ENCODE assay signal across 12 mouse cellular contexts in genomic region chr2:124905076-124905475, GRCm38 (mm10).
A peak's percentile ranks its signal among the peaks of the same experiment; 100 is the strongest.
DNase-seq lines count a peak whose midpoint lies in the region; ATAC-seq and TF ChIP-seq lines count a peak whose summit lies in the region.
"Had no signal": no experiment of that assay in that cellular context is flagged by ENCODE, and none has a peak within 500 bp of the region (broad histone marks: within the 10 kb centered on the region; RNA-seq: fewer than 3 reads in every experiment).

No protein-coding gene starts in this region.

- no peak overlapping the region for H3K27ac ChIP-seq in heart, adult 2 months
- H3K27ac ChIP-seq in heart, embryonic 10.5 days, result no peak overlapping the region
- H3K27ac ChIP-seq in spleen, adult 2 months (ENCODE audit: insufficient read depth, low read length), result no peak overlapping the region
- H3K27ac ChIP-seq in stomach, postnatal 0 days (replicated peaks), result no peak overlapping the region
- no peak overlapping the region for H3K27ac ChIP-seq in liver, embryonic 11.5 days (ENCODE audit: low read depth, low read length)
- H3K27ac ChIP-seq: embryonic facial prominence, embryonic 10.5 days; forebrain, embryonic 15.5 days; macrophage had no signal

- intact Hi-C loops in heart, adult 2 months (cut with DNase I), result loop anchor here (1.0 kb wide), 1 partner anchor 300 kb away; no protein-coding TSS in a partner anchor

- TF ChIP-seq EP300 in heart, adult 2 months (IDR thresholded peaks at IDR 0.05; ENCODE audit: insufficient read depth, low read depth, low read length), result no peak
- TF ChIP-seq EP300 in stomach, postnatal 0 days (optimal IDR thresholded peaks at IDR 0.05), result no peak

- WGBS in heart, adult 2 months, result 76% methylated on average over 1 of the region's 1 CpGs
- WGBS in heart, embryonic 10.5 days, result 85% methylated on average over 1 of the region's 1 CpGs
- WGBS in spleen, adult 2 months, result 74% methylated on average over 1 of the region's 1 CpGs
- 68% methylated on average over 1 of the region's 1 CpGs for WGBS in stomach, postnatal 0 days
- WGBS in liver, embryonic 11.5 days, result 70% methylated on average over 1 of the region's 1 CpGs

- peaks cover 3% of the 10 kb centered on the region; the same call in 1 of the 2 replicates for H3K4me1 ChIP-seq in heart, adult 2 months (ENCODE audit: control insufficient read depth, insufficient read depth, low read length)
- H3K4me1 ChIP-seq in heart, embryonic 10.5 days, result no peaks in the 10 kb centered on the region
- H3K4me1 ChIP-seq in spleen, adult 2 months (ENCODE audit: control insufficient read depth, insufficient read depth, insufficient read length), result no peaks in the 10 kb centered on the region
- H3K4me1 ChIP-seq in stomach, postnatal 0 days (replicated peaks; ENCODE audit: control insufficient read depth, insufficient read depth), result no peaks in the 10 kb centered on the region
- no peaks in the 10 kb centered on the region for H3K4me1 ChIP-seq in liver, embryonic 11.5 days (replicated peaks; ENCODE audit: control insufficient read depth, insufficient read depth, low read length)
- H3K4me1 ChIP-seq: embryonic facial prominence, embryonic 10.5 days; forebrain, embryonic 15.5 days had no signal

- H3K79me2 ChIP-seq in heart, adult 2 months (replicated peaks; ENCODE audit: control insufficient read depth, insufficient read depth, low read length), result no peaks in the 10 kb centered on the region

- H3K27me3 ChIP-seq in heart, adult 2 months (ENCODE audit: control insufficient read depth, insufficient read depth, low read length), result no peaks in the 10 kb centered on the region
- no peaks in the 10 kb centered on the region for H3K27me3 ChIP-seq in heart, embryonic 10.5 days (ENCODE audit: insufficient read depth, poor library complexity, severe bottlenecking)
- no peaks in the 10 kb centered on the region for H3K27me3 ChIP-seq in spleen, adult 2 months (ENCODE audit: control insufficient read depth, insufficient read depth, low read length)
- no peaks in the 10 kb centered on the region for H3K27me3 ChIP-seq in stomach, postnatal 0 days (ENCODE audit: control insufficient read depth, insufficient read depth, low read length)
- no peaks in the 10 kb centered on the region for H3K27me3 ChIP-seq in liver, embryonic 11.5 days (replicated peaks; ENCODE audit: control insufficient read depth, insufficient read depth, low read length)
- H3K27me3 ChIP-seq: forebrain, embryonic 15.5 days had no signal

- no peaks in the 10 kb centered on the region for H3K36me3 ChIP-seq in heart, adult 2 months (ENCODE audit: control insufficient read depth, insufficient read depth, low read length)
- no peaks in the 10 kb centered on the region for H3K36me3 ChIP-seq in heart, embryonic 10.5 days
- H3K36me3 ChIP-seq in spleen, adult 2 months (ENCODE audit: control insufficient read depth, insufficient read depth, low read length), result no peaks in the 10 kb centered on the region
- no peaks in the 10 kb centered on the region for H3K36me3 ChIP-seq in stomach, postnatal 0 days (ENCODE audit: control insufficient read depth, insufficient read depth, low read length)
- no peaks in the 10 kb centered on the region for H3K36me3 ChIP-seq in liver, embryonic 11.5 days (ENCODE audit: control insufficient read depth, insufficient read depth, low read length)
- H3K36me3 ChIP-seq: embryonic facial prominence, embryonic 10.5 days; forebrain, embryonic 15.5 days; G1E had no signal

- peak in 1 of 2 experiments; percentile 34 for DNase-seq in heart, adult 2 months
- no peak for DNase-seq in heart, embryonic 10.5 days (ENCODE audit: low spot score)
- DNase-seq in spleen, adult 2 months (ENCODE audit: low read depth in 1 of 2, low spot score in 2 of 2), result no peak
- no peak for DNase-seq in spleen, adult 18-20 months
- DNase-seq in kidney, postnatal 10 days, result peak; percentile 35
- peak; percentile 20 for DNase-seq in stomach, postnatal 0 days (ENCODE audit: low spot score)
- DNase-seq in liver, embryonic 11.5 days (ENCODE audit: low spot score), result no peak
- no peak for DNase-seq in spleen, postnatal 14 days (ENCODE audit: low spot score in 2 of 2)

- H3K9me3 ChIP-seq in heart, embryonic 10.5 days, result no peaks in the 10 kb centered on the region
- no peaks in the 10 kb centered on the region for H3K9me3 ChIP-seq in stomach, postnatal 0 days (ENCODE audit: control insufficient read depth, low read length)
- H3K9me3 ChIP-seq in liver, embryonic 11.5 days (ENCODE audit: control insufficient read depth, low read length), result no peaks in the 10 kb centered on the region
- H3K9me3 ChIP-seq: embryonic facial prominence, embryonic 10.5 days; forebrain, embryonic 15.5 days had no signal

- peak; percentile 71 for TF ChIP-seq CTCF in heart, adult 2 months (IDR thresholded peaks at IDR 0.05)
- TF ChIP-seq CTCF in spleen, adult 2 months (IDR thresholded peaks at IDR 0.05; ENCODE audit: extremely low read depth, insufficient read depth, insufficient read length, insufficient replicate concordance), result peak; percentile 19; the same call in 1 of the 2 replicates
- peak; percentile 59 for TF ChIP-seq CTCF in stomach, postnatal 0 days (IDR thresholded peaks at IDR 0.05; ENCODE audit: low read depth)

- ATAC-seq in stomach, postnatal 0 days (ENCODE audit: low FRiP score, low TSS enrichment), result no peak
- ATAC-seq in liver, embryonic 11.5 days (replicated peaks; ENCODE audit: low FRiP score), result no peak
- ATAC-seq: forebrain, embryonic 15.5 days had no signal

- H3K4me3 ChIP-seq in heart, adult 2 months, result no peak overlapping the region
- no peak overlapping the region for H3K4me3 ChIP-seq in heart, embryonic 10.5 days
- no peak overlapping the region for H3K4me3 ChIP-seq in spleen, adult 2 months (ENCODE audit: extremely low read depth, insufficient read depth, insufficient read length)
- H3K4me3 ChIP-seq in stomach, postnatal 0 days (ENCODE audit: low read depth, low read length), result no peak overlapping the region
- H3K4me3 ChIP-seq in liver, embryonic 11.5 days (ENCODE audit: low read depth, low read length), result no peak overlapping the region
- H3K4me3 ChIP-seq: embryonic facial prominence, embryonic 10.5 days; forebrain, embryonic 15.5 days had no signal

- no peak overlapping the region for H3K9ac ChIP-seq in heart, adult 2 months (ENCODE audit: low read depth, low read length)
- no peak overlapping the region for H3K9ac ChIP-seq in stomach, postnatal 0 days (ENCODE audit: low read length)
- H3K9ac ChIP-seq in liver, embryonic 11.5 days (ENCODE audit: low read depth, low read length), result no peak overlapping the region
- H3K9ac ChIP-seq: forebrain, embryonic 15.5 days had no signal

- no peak for TF ChIP-seq POLR2A in heart, adult 2 months (IDR thresholded peaks at IDR 0.05; ENCODE audit: insufficient read depth, low read depth, low read length)
- no peak for TF ChIP-seq POLR2A in spleen, adult 2 months (IDR thresholded peaks at IDR 0.05; ENCODE audit: low read depth, low read length)

- H3K4me2 ChIP-seq in stomach, postnatal 0 days (replicated peaks; ENCODE audit: low read depth), result no peak overlapping the region
- H3K4me2 ChIP-seq in liver, embryonic 11.5 days, result no peak overlapping the region
- H3K4me2 ChIP-seq: forebrain, embryonic 15.5 days had no signal

Comparison
In these comparisons a context has a peak if more than half of its experiments do, and no peak if none do; other contexts are left out.
1. DNase-seq: peak in kidney, postnatal 10 days (single experiment) and stomach, postnatal 0 days (single experiment); none in heart, embryonic 10.5 days (single experiment), spleen, adult 2 months (0 of 2), spleen, adult 18-20 months (0 of 2), liver, embryonic 11.5 days (single experiment) and spleen, postnatal 14 days (0 of 2).
2. CTCF ChIP-seq: peak in every context shown above with its lines; median percentile 71 in heart, adult 2 months; 59 in stomach, postnatal 0 days; 19 in spleen, adult 2 months.